Mouse (Mus musculus) hindbrain, embryonic 14.5 days (tissue): ENCODE measurements around the gene Usp15. TPM values are rescaled to one million over a fixed set of nuclear protein-coding genes. Genes with fewer than 3 reads are reported as not detected.

Experiments used
- ATAC-seq: fragments of 200-750 bp; cut with Nextera tagmentation; 2 replicates; pipeline ENCODE4 v1.8.0; 2017; ENCODE audit warnings: moderate number of reproducible peaks, mild to moderate bottlenecking, moderate TSS enrichment, moderate library complexity; ENCODE audit not compliant: low FRiP score
- DNase-seq: peaks from one replicate; pipeline ENCODE4 v3.0.0-alpha.2; 2015; ENCODE audit warnings: low spot score
- H3K27ac ChIP-seq: fragments of 300-500 bp; sonication (generic); 2 replicates; pipeline ENCODE4 v1.5.1; 2014; ENCODE audit warnings: mild to moderate bottlenecking, moderate library complexity
- H3K27me3 ChIP-seq: fragments of 300-500 bp; sonication (generic); 2 replicates; pipeline ENCODE4 v1.6.1; 2014; ENCODE audit warnings: mild to moderate bottlenecking, low read length, mixed read lengths; ENCODE audit not compliant: control insufficient read depth, insufficient read depth
- H3K36me3 ChIP-seq: fragments of 300-500 bp; sonication (generic); replicated peaks from 2 replicates; pipeline ENCODE4 v1.6.1; 2014; ENCODE audit not compliant: control insufficient read depth, insufficient read depth
- H3K4me1 ChIP-seq: fragments of 300-500 bp; sonication (generic); replicated peaks from 2 replicates; pipeline ENCODE4 v1.6.1; 2014; ENCODE audit warnings: antibody characterized with exemption, low read length, mixed read lengths; ENCODE audit not compliant: control insufficient read depth, insufficient read depth
- H3K4me2 ChIP-seq: fragments of 300-500 bp; sonication (generic); replicated peaks from 2 replicates; pipeline ENCODE4 v1.6.1; 2014; ENCODE audit warnings: mild to moderate bottlenecking, moderate library complexity
- H3K4me3 ChIP-seq: fragments of 300-500 bp; sonication (generic); replicated peaks from 2 replicates; pipeline ENCODE4 v1.5.1; 2014; ENCODE audit warnings: mild to moderate bottlenecking, low read length
- H3K9ac ChIP-seq: fragments of 300-500 bp; sonication (generic); 2 replicates; pipeline ENCODE4 v1.6.1; 2014
- H3K9me3 ChIP-seq: fragments of 300-500 bp; sonication (generic); 2 replicates; pipeline ENCODE4 v1.6.1; 2016; ENCODE audit warnings: low read length; ENCODE audit not compliant: control insufficient read depth
- WGBS: fragments of 180-500 bp; shearing (Covaris S2); extraction: QIAGEN DNeasy Blood & Tissue Kit; methylation state at CpG from one replicate; pipeline ENCODE4 v1.1.7; 2014; 5-methylcytosine and 5-hydroxymethylcytosine counted together
- polyA plus RNA-seq: library from polyadenylated mRNA; unstranded; fragments of >200 nt; fragmentation: Nextera tagmentation; extraction: Ambion mirVana; gene quantifications from 2 replicates; pipeline ENCODE4 v1.2.1, GENCODE M21; 2014

The Usp15 gene
- polyA plus RNA-seq, 1 experiment from 2014 or later: 99.7 TPM

DNA sequence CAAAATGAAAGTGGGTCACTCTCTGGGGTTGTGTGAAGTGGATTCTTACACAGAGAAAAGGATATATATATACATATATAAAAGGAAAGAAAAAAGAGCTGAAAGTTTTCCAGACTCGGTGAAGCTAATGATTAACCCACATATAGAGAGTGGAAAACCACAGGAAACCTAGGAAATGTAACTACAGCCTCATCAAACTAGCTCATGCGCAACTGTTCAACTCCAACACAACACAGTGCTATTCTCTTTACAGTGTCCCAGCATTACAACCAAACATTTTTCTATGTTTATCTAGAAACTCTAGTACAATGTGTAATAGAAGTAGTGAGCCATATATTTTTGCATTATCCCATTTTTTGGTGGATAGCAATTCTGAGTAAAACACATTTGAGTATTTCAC, 96.2 kb downstream of the Usp15 start:
- ATAC-seq (no peak), DNase-seq (no peak)
- no peaks in the 10 kb centered on the region for H3K27me3 ChIP-seq
- H3K36me3 ChIP-seq: no peaks in the 10 kb centered on the region
- 90% methylated on average over 2 of the region's 2 CpGs for WGBS
- H3K9ac ChIP-seq: no peak overlapping the region
- H3K4me2 ChIP-seq: no peak overlapping the region
- H3K4me1 ChIP-seq: no peaks in the 10 kb centered on the region
- H3K27ac ChIP-seq: no peak overlapping the region
- no peak overlapping the region for H3K4me3 ChIP-seq
- no peaks in the 10 kb centered on the region for H3K9me3 ChIP-seq

DNA sequence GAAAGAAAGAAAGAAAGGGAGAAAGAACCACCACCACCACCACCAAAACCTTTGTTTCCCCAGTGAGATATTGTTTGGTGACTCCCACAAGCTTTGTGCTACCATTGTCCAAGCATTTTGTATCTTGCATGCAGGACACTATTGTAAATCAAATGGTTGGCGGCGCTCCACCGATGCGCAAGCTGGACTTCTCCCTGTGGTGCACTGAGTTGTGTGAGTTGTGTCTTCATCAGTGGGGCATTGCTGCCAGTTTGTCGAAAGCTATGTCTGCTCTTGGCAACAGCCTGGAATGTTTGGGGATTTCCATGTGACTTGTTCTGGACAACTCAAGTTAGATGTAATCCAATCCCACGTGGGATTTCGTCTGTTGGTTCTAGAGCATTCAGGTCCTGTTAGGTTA, 102.3 kb downstream of the Usp15 start:
- Histone ChIP-seq H3K9ac (no peak overlapping the region), H3K36me3 (no peaks in the 10 kb centered on the region), H3K4me3 (no peak overlapping the region), H3K4me1 (no peaks in the 10 kb centered on the region), H3K4me2 (no peak overlapping the region), H3K27ac (no peak overlapping the region), H3K27me3 (no peaks in the 10 kb centered on the region), H3K9me3 (no peaks in the 10 kb centered on the region)
- ATAC-seq: no peak
- 85% methylated on average over 7 of the region's 7 CpGs for WGBS
- no peak for DNase-seq

DNA sequence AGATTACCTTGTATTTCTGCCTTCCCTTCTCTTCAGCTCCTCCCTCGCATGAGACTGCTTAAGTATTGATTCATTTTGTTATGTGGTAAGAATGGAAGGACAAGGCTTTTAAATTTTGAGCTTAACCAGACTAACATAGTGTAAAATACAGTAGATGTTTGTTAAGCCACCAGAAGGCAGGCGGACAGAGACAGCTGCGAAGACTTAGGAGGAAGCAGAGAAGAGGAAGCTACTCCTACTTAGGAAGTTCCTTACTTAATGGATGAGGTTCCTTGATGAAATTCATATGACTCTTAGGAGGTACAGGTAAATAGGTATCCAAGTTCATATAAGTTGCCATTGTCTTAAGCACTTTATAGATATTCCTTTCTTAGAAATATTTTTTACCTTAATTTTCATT, 104.2 kb downstream of the Usp15 start:
- DNase-seq (no peak), ATAC-seq (no peak)
- Histone ChIP-seq H3K36me3 (no peaks in the 10 kb centered on the region), H3K27me3 (no peaks in the 10 kb centered on the region), H3K9me3 (no peaks in the 10 kb centered on the region), H3K4me2 (no peak overlapping the region), H3K27ac (no peak overlapping the region), H3K4me3 (no peak overlapping the region), H3K9ac (no peak overlapping the region), H3K4me1 (no peaks in the 10 kb centered on the region)
- 77% methylated on average over 3 of the region's 3 CpGs for WGBS

DNA sequence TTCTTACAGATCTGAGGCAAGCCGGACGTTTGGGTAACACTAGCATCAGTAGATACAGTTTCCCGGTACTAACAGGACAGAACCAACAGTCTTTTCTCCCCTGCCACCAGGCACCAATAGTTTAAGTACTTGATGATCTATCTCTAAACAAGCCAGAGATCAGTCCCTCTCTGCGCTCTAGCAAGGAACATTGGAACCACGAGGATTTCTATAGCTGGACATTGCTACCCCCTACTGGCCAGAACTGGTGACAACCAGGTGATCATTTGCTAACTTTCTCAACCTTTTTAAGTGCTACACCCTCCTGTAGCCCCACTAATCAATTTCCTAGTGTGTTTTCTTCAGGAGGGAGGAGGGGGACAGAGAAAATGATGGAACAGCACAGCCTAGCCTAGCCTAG, 105.1 kb downstream of the Usp15 start:
- ATAC-seq: peak; percentile 57; the same call in 1 of the 2 replicates
- no peak overlapping the region for H3K4me2 ChIP-seq

DNA sequence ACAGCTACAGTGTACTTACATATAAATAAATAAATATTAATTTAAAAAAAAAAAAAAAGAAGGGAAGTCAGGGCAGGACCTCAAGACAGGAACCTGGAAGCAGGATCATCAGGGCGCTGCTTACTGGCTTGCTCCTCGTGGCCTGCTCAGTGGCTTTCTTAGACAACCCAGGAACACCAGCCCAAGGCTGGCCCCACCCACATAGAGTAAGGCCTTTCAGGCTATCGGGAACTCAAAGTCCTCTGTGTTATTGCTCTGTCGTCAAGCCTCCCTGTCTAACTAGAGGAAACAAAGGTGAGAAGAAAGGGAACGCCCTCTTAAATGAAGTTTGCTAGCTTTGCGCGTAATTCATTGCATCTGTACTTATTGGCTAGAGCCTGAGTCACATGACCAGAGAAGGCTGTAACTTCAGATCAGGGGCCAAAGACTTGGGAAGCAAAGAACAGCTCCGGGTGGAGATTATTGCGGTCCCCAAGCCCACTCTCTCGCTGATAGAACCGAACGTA, 107.3 kb downstream of the Usp15 start:
- Histone ChIP-seq H3K4me2 (no peak overlapping the region), H3K4me1 (no peaks in the 10 kb centered on the region), H3K9ac (no peak overlapping the region), H3K4me3 (no peak overlapping the region), H3K27ac (no peak overlapping the region), H3K36me3 (no peaks in the 10 kb centered on the region), H3K9me3 (no peaks in the 10 kb centered on the region), H3K27me3 (no peaks in the 10 kb centered on the region)
- WGBS: 85% methylated on average over 12 of the region's 12 CpGs
- no peak for ATAC-seq
- no peak for DNase-seq

More for the DNA sequence above, 105.1 kb downstream of the Usp15 start:
- Histone ChIP-seq H3K9me3 (no peaks in the 10 kb centered on the region), H3K36me3 (no peaks in the 10 kb centered on the region), H3K4me1 (no peaks in the 10 kb centered on the region), H3K27ac (no peak overlapping the region), H3K27me3 (no peaks in the 10 kb centered on the region), H3K9ac (no peak overlapping the region), H3K4me3 (no peak overlapping the region)
- WGBS: 38% methylated on average over 5 of the region's 5 CpGs
- DNase-seq: peak; percentile 82

DNA sequence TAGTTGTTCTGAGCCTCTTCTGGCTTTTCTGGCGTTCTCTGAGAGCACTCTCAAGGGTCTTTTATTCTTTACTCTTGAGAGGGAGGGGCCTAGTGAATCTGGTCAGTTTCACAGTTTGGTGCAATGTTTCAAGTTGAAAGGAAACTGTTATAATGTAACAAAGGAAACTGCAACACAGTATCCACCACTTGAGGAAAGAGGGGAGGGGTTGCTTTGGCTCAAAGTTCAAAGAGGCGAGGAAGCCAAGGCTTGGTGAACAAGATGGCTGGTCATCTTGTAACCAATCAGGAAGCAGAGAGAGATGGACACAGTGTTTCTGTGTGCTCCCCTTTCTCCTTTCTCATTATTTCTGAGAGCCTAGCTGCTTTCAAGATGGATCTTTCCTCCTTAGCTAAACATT, 109.9 kb downstream of the Usp15 start:
- ATAC-seq (no peak), DNase-seq (no peak)
- Histone ChIP-seq H3K9ac (no peak overlapping the region), H3K27ac (no peak overlapping the region), H3K4me1 (no peaks in the 10 kb centered on the region), H3K4me2 (no peak overlapping the region), H3K27me3 (no peaks in the 10 kb centered on the region), H3K4me3 (no peak overlapping the region), H3K9me3 (no peaks in the 10 kb centered on the region), H3K36me3 (no peaks in the 10 kb centered on the region)
- WGBS: 91% methylated on average over 2 of the region's 2 CpGs

DNA sequence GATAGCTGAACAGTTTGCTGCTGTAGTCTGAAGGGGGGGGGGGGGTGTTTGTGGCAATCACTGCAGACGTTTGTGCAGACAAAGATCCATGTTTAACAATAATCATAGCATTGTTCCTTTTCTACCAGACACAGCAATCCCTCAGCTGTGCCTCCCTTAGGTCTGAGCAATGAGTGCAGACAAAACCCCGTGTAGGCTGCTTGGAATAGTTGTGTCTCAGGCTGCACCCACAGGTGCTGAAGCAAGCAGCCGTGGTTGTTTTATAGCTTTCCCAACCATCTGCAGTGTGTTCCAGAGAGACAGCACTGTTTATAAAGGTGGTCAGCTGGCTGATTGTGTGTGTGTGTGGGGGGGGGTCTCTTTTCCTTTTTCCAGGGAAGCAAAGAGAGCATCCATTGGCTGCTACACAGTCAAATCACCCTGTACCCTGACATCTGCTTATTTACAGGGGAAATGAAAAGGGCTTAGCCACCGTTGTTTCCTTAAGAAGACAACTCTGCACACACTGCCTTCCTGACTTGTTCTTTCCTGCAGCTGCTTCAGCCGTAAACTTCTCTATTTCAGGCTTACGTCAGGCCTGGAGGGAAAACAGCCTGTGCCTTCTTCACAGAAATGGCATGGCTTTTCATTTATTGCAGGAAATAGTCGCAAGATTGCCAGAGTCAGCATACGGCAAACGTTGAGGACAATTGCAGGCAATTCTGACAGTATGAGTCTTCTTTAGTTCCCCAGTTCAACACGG, 111.7 kb downstream of the Usp15 start:
- ATAC-seq (no peak), DNase-seq (no peak)
- Histone ChIP-seq H3K9ac (no peak overlapping the region), H3K4me3 (no peak overlapping the region), H3K4me2 (no peak overlapping the region), H3K27ac (no peak overlapping the region), H3K36me3 (no peaks in the 10 kb centered on the region), H3K4me1 (no peaks in the 10 kb centered on the region), H3K27me3 (no peaks in the 10 kb centered on the region; the same call in 1 of the 2 replicates), H3K9me3 (no peaks in the 10 kb centered on the region)
- WGBS: 72% methylated on average over 10 of the region's 10 CpGs

DNA sequence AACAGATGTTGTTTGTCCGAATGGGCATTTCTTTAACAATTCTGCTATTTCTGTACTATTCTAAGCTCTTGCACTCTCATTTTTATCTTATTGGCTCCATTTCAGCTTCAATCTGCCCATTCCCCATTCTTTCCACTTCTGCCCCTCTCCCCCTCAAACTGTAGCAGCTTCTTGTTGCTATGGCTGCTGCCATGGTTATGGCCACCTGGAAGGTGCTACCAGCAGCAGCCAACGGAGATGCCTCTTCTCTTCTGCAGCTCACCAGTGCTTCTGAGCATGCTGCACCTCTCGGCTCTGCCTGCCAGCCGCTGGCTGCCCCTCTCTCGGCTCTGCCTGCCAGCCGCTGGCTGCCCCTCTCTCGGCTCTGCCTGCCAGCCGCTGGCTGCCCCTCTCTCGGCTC, 112.5 kb downstream of the Usp15 start:
- no peak for ATAC-seq
- 64% methylated on average over 9 of the region's 9 CpGs for WGBS
- Histone ChIP-seq H3K4me1 (no peaks in the 10 kb centered on the region), H3K9ac (no peak overlapping the region), H3K4me2 (no peak overlapping the region), H3K9me3 (no peaks in the 10 kb centered on the region), H3K36me3 (no peaks in the 10 kb centered on the region), H3K27me3 (no peaks in the 10 kb centered on the region; the same call in 1 of the 2 replicates), H3K27ac (no peak overlapping the region), H3K4me3 (no peak overlapping the region)
- DNase-seq: no peak

DNA sequence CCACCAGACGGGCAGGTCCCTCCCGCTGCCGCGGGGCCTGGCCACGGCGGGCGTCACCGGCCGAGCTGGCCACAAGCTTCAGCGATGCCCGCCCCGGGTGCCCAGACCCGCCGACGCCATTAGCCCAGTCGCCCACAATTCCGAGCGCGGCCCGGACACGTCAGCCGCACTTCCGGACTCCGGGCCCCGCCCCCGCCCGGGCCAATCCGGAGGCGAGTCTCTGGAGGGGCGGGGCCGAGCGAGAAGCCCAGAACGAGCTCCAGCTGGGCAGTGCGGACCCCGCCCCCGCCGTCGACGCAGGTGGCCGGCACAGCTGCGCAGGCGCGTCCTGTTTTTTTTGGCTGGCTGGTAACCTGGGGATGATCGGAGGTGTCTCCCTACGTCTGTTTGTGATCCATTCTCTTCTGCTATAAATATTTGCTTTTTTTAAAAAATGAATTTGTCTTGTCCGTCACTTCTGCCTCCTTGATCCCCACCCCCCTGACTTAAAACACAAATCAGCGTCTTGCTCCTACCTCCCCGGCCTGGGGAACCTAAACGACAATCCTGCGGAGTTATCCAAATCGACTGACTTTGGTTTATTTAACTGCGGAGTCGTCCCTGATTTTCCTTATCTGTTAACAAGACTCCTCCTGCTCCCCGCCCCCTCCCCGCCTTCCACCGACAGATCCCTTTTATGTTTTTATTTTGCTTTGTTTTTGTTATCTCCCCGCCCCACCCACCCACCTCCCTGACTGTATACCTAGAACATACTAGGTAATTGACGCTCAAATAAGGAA, 120.4 kb downstream of the Usp15 start, which contains the start of gene Mon2:
TSS of gene Mon2 (minus strand) at position 261 of the 779 bp plus-strand sequence.
- H3K4me2 ChIP-seq: peak within 1 kb of the TSS; percentile 83
- H3K9ac ChIP-seq: peak within 1 kb of the TSS; percentile 94
- H3K4me3 ChIP-seq: peak within 1 kb of the TSS; percentile 98
- peak; percentile 98 for DNase-seq
- ATAC-seq: peak; percentile 99
- no peaks in the 10 kb centered on the region; the same call in 1 of the 2 replicates for H3K36me3 ChIP-seq
- H3K27ac ChIP-seq: peak within 1 kb of the TSS; percentile 88
- no peaks in the 10 kb centered on the region for H3K9me3 ChIP-seq
- H3K27me3 ChIP-seq: no peaks in the 10 kb centered on the region; the same call in 1 of the 2 replicates
- WGBS: under 1% methylated on average over 44 of the region's 58 CpGs
- peaks cover 14% of the 10 kb centered on the region for H3K4me1 ChIP-seq
